7 mouse cellular contexts compared by ENCODE assay signal in genomic region chr5:74065565-74066275, GRCm38 (mm10). TPM values are rescaled to one million over a fixed set of nuclear protein-coding genes. Genes with fewer than 3 reads are reported as not detected.
DNase-seq lines count a peak whose midpoint lies in the region; ATAC-seq and TF ChIP-seq lines count a peak whose summit lies in the region.

No protein-coding gene starts in this region.

- H3K9me3 ChIP-seq in E14TG2a.4 (ENCODE audit: low read length) (no peaks in the 10 kb centered on the region), MEL (replicated peaks; ENCODE audit: insufficient read depth, low read length) (no peaks in the 10 kb centered on the region)
- H3K9me3 ChIP-seq in hindbrain, embryonic 16.5 days (ENCODE audit: control insufficient read depth, low read length), result no peaks in the 10 kb centered on the region
- no peaks in the 10 kb centered on the region for H3K9me3 ChIP-seq in liver, postnatal 0 days (ENCODE audit: low read length)
- H3K9me3 ChIP-seq in stomach, postnatal 0 days (ENCODE audit: control insufficient read depth, low read length), result no peaks in the 10 kb centered on the region

- TF ChIP-seq POLR2A in MEL (IDR thresholded peaks at IDR 0.05; ENCODE audit: control insufficient read depth in 1 of 2, insufficient read depth in 1 of 2, low read depth in 1 of 2, low read length in 2 of 2, poor library complexity in 1 of 2), result no peak

- peak; percentile 81 for DNase-seq in MEL (ENCODE audit: low read depth, low spot score)
- DNase-seq in liver, postnatal 0 days, result peak; percentile 65
- DNase-seq in stomach, postnatal 0 days (ENCODE audit: low spot score), result peak; percentile 75
- DNase-seq in left cerebral cortex, adult 18-20 months (ENCODE audit: low spot score in 2 of 2), result no peak
- no peak for DNase-seq in layer of hippocampus, postnatal 36 days

- peak overlapping the region; percentile 91 for H3K4me2 ChIP-seq in hindbrain, embryonic 16.5 days (ENCODE audit: low read length)
- peak overlapping the region; percentile 82 for H3K4me2 ChIP-seq in liver, postnatal 0 days (ENCODE audit: low read depth, low read length)
- H3K4me2 ChIP-seq in stomach, postnatal 0 days (replicated peaks; ENCODE audit: low read depth), result peak overlapping the region; percentile 59

- WGBS in hindbrain, embryonic 16.5 days, result 50% methylated on average over 11 of the region's 11 CpGs
- 45% methylated on average over 11 of the region's 11 CpGs for WGBS in liver, postnatal 0 days (ENCODE audit: insufficient replicate concordance)
- WGBS in stomach, postnatal 0 days, result 35% methylated on average over 11 of the region's 11 CpGs

- peaks cover 31% of the 10 kb centered on the region for H3K79me2 ChIP-seq in MEL (ENCODE audit: control insufficient read depth, insufficient read depth, low read length, poor library complexity)

- ATAC-seq in hindbrain, embryonic 16.5 days, result no peak
- peak; percentile 40 for ATAC-seq in liver, postnatal 0 days
- peak; percentile 39 for ATAC-seq in stomach, postnatal 0 days (ENCODE audit: low FRiP score, low TSS enrichment)

- H3K36me3 ChIP-seq in E14TG2a.4 (ENCODE audit: insufficient read depth, low read length) (no peaks in the 10 kb centered on the region), MEL (ENCODE audit: control insufficient read depth in 1 of 2, insufficient read depth in 2 of 2, low read length in 2 of 2) (peaks cover 0 to 50% of the 10 kb centered on the region in 2 experiments; a peak in 2 of 4 replicates)
- no peaks in the 10 kb centered on the region for H3K36me3 ChIP-seq in hindbrain, embryonic 16.5 days (ENCODE audit: control insufficient read depth, insufficient read depth, low read length)
- no peaks in the 10 kb centered on the region for H3K36me3 ChIP-seq in liver, postnatal 0 days (replicated peaks; ENCODE audit: insufficient read depth, low read length)
- H3K36me3 ChIP-seq in stomach, postnatal 0 days (ENCODE audit: control insufficient read depth, insufficient read depth, low read length), result no peaks in the 10 kb centered on the region

- TF ChIP-seq EP300 in MEL (IDR thresholded peaks at IDR 0.05; ENCODE audit: low read depth in 1 of 2, low read length in 2 of 2), result peak; percentile 52 to 58; a peak in 3 of 4 replicates
- peak; percentile 30; the same call in 1 of the 2 replicates for TF ChIP-seq EP300 in liver, postnatal 0 days (IDR thresholded peaks at IDR 0.05; ENCODE audit: low read depth)
- TF ChIP-seq EP300 in stomach, postnatal 0 days (optimal IDR thresholded peaks at IDR 0.05), result no peak

- no peak for TF ChIP-seq RAD21 in MEL (IDR thresholded peaks at IDR 0.05; ENCODE audit: low read depth, low read length)

- H3K27ac ChIP-seq in MEL (ENCODE audit: control insufficient read depth, low read depth, low read length), result peak overlapping the region; percentile 99
- H3K27ac ChIP-seq in hindbrain, embryonic 16.5 days (ENCODE audit: low read depth, low read length), result no peak overlapping the region
- H3K27ac ChIP-seq in liver, postnatal 0 days (ENCODE audit: low read depth), result peak overlapping the region; percentile 84
- peak overlapping the region; percentile 92 for H3K27ac ChIP-seq in stomach, postnatal 0 days (replicated peaks)

- peaks cover 80% of the 10 kb centered on the region for H3K4me1 ChIP-seq in E14TG2a.4 (replicated peaks; ENCODE audit: low read depth, low read length)
- peaks cover 21 to 49% of the 10 kb centered on the region in 2 experiments for H3K4me1 ChIP-seq in MEL (ENCODE audit: control insufficient read depth in 1 of 2, insufficient read depth in 2 of 2, low read length in 2 of 2)
- H3K4me1 ChIP-seq in hindbrain, embryonic 16.5 days (ENCODE audit: control insufficient read depth, insufficient read depth, low read depth, low read length), result peaks cover 29% of the 10 kb centered on the region
- H3K4me1 ChIP-seq in liver, postnatal 0 days (ENCODE audit: insufficient read depth), result peaks cover 62% of the 10 kb centered on the region
- 0 out of 2 replicates have a peak, but pooled peaks cover 2% of the 10 kb centered on the region for H3K4me1 ChIP-seq in stomach, postnatal 0 days (replicated peaks; ENCODE audit: control insufficient read depth, insufficient read depth)

- H3K9ac ChIP-seq in MEL (ENCODE audit: control insufficient read depth, low read depth, low read length, poor library complexity, severe bottlenecking), result peak overlapping the region; percentile 52
- no peak overlapping the region for H3K9ac ChIP-seq in hindbrain, embryonic 16.5 days (ENCODE audit: low read depth, low read length)
- H3K9ac ChIP-seq in liver, postnatal 0 days (replicated peaks), result peak overlapping the region; percentile 57
- H3K9ac ChIP-seq in stomach, postnatal 0 days (ENCODE audit: low read length), result 0 out of 2 replicates have a peak overlapping the region, but pooled peaks have one; percentile 1

- H3K4me3 ChIP-seq in E14TG2a.4 (replicated peaks; ENCODE audit: low read length) (peak overlapping the region; percentile 93), MEL (ENCODE audit: control insufficient read depth in 1 of 2, insufficient read depth in 1 of 2, low read depth in 2 of 2, low read length in 2 of 2) (peak overlapping the region; percentile 27 to 50)
- H3K4me3 ChIP-seq in hindbrain, embryonic 16.5 days (ENCODE audit: low read length), result peak overlapping the region; percentile 13; the same call in 1 of the 2 replicates
- H3K4me3 ChIP-seq in liver, postnatal 0 days (ENCODE audit: low read depth, low read length), result peak overlapping the region; percentile 91
- H3K4me3 ChIP-seq in stomach, postnatal 0 days (ENCODE audit: low read depth, low read length), result peak overlapping the region; percentile 63

- H3K27me3 ChIP-seq in E14TG2a.4 (ENCODE audit: insufficient read depth, low read length), result no peaks in the 10 kb centered on the region
- H3K27me3 ChIP-seq in MEL (ENCODE audit: control insufficient read depth in 1 of 2, insufficient read depth in 2 of 2, low read length in 2 of 2), result no peaks in the 10 kb centered on the region
- no peaks in the 10 kb centered on the region for H3K27me3 ChIP-seq in hindbrain, embryonic 16.5 days (replicated peaks; ENCODE audit: control insufficient read depth, insufficient read depth, low read length)
- no peaks in the 10 kb centered on the region for H3K27me3 ChIP-seq in liver, postnatal 0 days (ENCODE audit: insufficient read depth, low read length)
- no peaks in the 10 kb centered on the region for H3K27me3 ChIP-seq in stomach, postnatal 0 days (ENCODE audit: control insufficient read depth, insufficient read depth, low read length)

- TF ChIP-seq CTCF in E14TG2a.4 (conservative IDR thresholded peaks at IDR 0.05; ENCODE audit: low read length) (no peak), MEL (IDR thresholded peaks at IDR 0.05 in 2 of 3, conservative IDR thresholded peaks at IDR 0.05 in 1 of 3; ENCODE audit: control insufficient read depth in 1 of 3, insufficient read depth in 1 of 3, low read depth in 2 of 3, low read length in 3 of 3, poor library complexity in 1 of 3, severe bottlenecking in 1 of 3) (no peak)
- no peak for TF ChIP-seq CTCF in liver, postnatal 0 days (IDR thresholded peaks at IDR 0.05; ENCODE audit: low read depth)
- no peak for TF ChIP-seq CTCF in stomach, postnatal 0 days (IDR thresholded peaks at IDR 0.05; ENCODE audit: low read depth)

TF ChIP-seq in MEL, 35 proteins besides CTCF, POLR2A, EP300 and RAD21:
- no peak for TF ChIP-seq SMC3 (IDR thresholded peaks at IDR 0.05; ENCODE audit: low read depth, low read length)
- TF ChIP-seq UBTF (IDR thresholded peaks at IDR 0.05; ENCODE audit: borderline replicate concordance, insufficient read depth, low read depth, low read length), result no peak
- TF ChIP-seq ETS1 (IDR thresholded peaks at IDR 0.05; ENCODE audit: low read depth, low read length), result 0 out of 2 replicates have a peak, but pooled peaks have one; percentile 49
- TF ChIP-seq TBP (IDR thresholded peaks at IDR 0.05; ENCODE audit: low read depth, low read length), result 0 out of 2 replicates have a peak, but pooled peaks have one; percentile 7
- peak; percentile 76 for TF ChIP-seq TAL1 (IDR thresholded peaks at IDR 0.05; ENCODE audit: low read length)
- no peak for TF ChIP-seq MAFK (IDR thresholded peaks at IDR 0.05; ENCODE audit: borderline replicate concordance, low read depth, low read length)
- 0 out of 2 replicates have a peak, but pooled peaks have one; percentile 31 for TF ChIP-seq RCOR1 (IDR thresholded peaks at IDR 0.05; ENCODE audit: low read depth, low read length)
- peak; percentile 70 for TF ChIP-seq GATA1 (IDR thresholded peaks at IDR 0.05; ENCODE audit: low read depth, low read length)
- TF ChIP-seq SIN3A (IDR thresholded peaks at IDR 0.05; ENCODE audit: low read length), result no peak; the same call in 1 of the 2 replicates
- TF ChIP-seq MEF2A (IDR thresholded peaks at IDR 0.05; ENCODE audit: extremely low read depth, insufficient replicate concordance, low read depth, low read length, poor library complexity, severe bottlenecking), result no peak
- no peak for TF ChIP-seq GABPA (IDR thresholded peaks at IDR 0.05; ENCODE audit: low read depth, low read length)
- no peak for TF ChIP-seq ZKSCAN1 (IDR thresholded peaks at IDR 0.05; ENCODE audit: low read depth, low read length)
- 0 out of 2 replicates have a peak, but pooled peaks have one; percentile 40 for TF ChIP-seq MAZ (IDR thresholded peaks at IDR 0.05; ENCODE audit: low read depth, low read length)
- TF ChIP-seq TCF12 (IDR thresholded peaks at IDR 0.05; ENCODE audit: low read depth, low read length), result peak; percentile 79

RNA-seq across cellular contexts. Expression of gene Usp46, which starts 2.5 kb away (rescaled TPM):
- total RNA-seq in MEL (2012; rRNA removed), result 12.9 and 14.5 TPM in 2 replicates
- polyA plus RNA-seq in MEL (2012; ENCODE audit: insufficient read depth in 1 of 2, insufficient read length in 2 of 2, low read depth in 1 of 2, low replicate concordance in 2 of 2, missing spikeins in 1 of 2), result 10 to 100 TPM in 1 of 2 experiments, not detected in 1; 23.6 TPM
- 37.7 and 40.6 TPM in 2 replicates for polyA plus RNA-seq in hindbrain, embryonic 16.5 days (2015; fragmentation: Nextera tagmentation; extraction: Ambion mirVana)
- 10.1 and 12.6 TPM in 2 replicates for polyA plus RNA-seq in liver, postnatal 0 days (2015; fragmentation: Nextera tagmentation; extraction: Ambion mirVana)
- polyA plus RNA-seq in stomach, postnatal 0 days (2015; fragmentation: Nextera tagmentation; extraction: Ambion mirVana), result 18.7 and 20.0 TPM in 2 replicates
- total RNA-seq in left cerebral cortex, adult 18-20 months (2021), result 100 to 1,000 TPM; 128 to 129 TPM
- total RNA-seq in layer of hippocampus, postnatal 36 days (2021), result 100 to 1,000 TPM; 129 to 137 TPM

Comparison
In these comparisons a context has a peak if more than half of its experiments do, and no peak if none do; other contexts are left out.
1. H3K4me3 ChIP-seq: peak in every context shown above with its lines; median percentile 93 in E14TG2a.4; 91 in liver, postnatal 0 days; 63 in stomach, postnatal 0 days; 38 in MEL; 13 in hindbrain, embryonic 16.5 days.
2. DNase-seq: peak in MEL (single experiment), liver, postnatal 0 days (single experiment) and stomach, postnatal 0 days (single experiment); none in left cerebral cortex, adult 18-20 months (0 of 2) and layer of hippocampus, postnatal 36 days (0 of 2).
3. Peak in every context shown above with its lines, with median percentiles within 50 percentile points of each other: H3K4me2 ChIP-seq.